Mouse (Mus musculus): ENCODE measurements around the gene Ttc30a2. TPM values are rescaled to one million over a fixed set of nuclear protein-coding genes. Genes with fewer than 3 reads are reported as not detected.
A peak's percentile ranks its signal among the peaks of the same experiment; 100 is the strongest.
"Not testable (repeated sequence)": the region's sequence is repeated elsewhere in the genome, so short reads cannot be mapped to it uniquely, and the experiment has no call there.

Gene Ttc30a2
- total RNA-seq (2022), result under 1 TPM; 0.20 to 0.59 (median 0.28) TPM

DNA sequence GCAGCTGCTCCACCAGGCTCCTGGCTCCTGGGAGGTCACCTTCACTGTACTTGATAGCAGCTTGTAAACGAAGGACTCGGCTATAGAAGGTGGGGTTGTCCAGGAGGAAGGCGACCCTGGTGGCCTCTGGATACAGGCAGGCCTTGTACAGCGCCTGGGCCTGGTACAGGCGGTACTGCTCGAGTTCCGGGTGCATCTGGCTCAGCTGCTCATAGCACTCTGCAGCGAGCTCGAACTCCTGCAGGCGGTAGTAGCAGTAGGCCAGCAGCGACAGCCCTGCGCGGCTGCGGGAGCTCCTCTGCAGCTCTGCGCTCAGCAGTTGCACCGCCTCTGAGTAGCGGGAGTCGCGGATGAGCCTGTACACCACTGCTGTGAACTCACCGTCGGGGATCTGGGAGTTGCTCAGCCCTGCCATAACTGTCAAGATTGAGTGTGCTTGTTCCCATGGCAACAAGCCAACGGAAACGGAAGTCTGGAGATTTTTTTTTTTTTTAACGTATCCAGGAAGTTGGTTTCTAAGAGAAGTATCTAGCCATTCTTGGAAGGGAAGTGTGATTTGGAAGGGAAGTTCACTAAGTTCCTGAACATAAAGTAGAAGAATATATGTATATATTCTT is at the start of gene Ttc30a2:
Gene Ttc30a2 (minus strand): TSS at position 419 of the 617 bp plus-strand sequence.
- not testable (repeated sequence) for DNase-seq

DNA sequence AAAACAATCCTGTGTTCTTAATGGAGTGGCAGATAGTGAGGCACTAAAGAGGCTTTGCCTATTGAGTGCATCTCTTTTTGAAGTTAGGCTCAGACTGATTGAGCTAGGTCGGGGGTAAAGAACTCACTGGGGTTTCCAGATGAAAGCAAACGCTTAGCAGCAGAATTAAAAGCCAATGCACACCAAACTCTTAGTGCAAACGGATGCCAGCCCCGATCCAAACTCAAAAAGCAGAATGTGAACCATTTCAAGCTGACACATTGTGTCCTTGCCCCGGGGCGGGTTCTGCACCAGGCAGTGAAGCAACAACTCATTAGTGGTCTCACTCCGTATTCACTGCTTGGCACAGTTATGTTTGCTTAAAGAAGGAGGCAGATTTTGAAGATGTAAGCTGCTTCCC is 38.9 kb upstream of the Ttc30a2 start:
- no peak for DNase-seq

DNA sequence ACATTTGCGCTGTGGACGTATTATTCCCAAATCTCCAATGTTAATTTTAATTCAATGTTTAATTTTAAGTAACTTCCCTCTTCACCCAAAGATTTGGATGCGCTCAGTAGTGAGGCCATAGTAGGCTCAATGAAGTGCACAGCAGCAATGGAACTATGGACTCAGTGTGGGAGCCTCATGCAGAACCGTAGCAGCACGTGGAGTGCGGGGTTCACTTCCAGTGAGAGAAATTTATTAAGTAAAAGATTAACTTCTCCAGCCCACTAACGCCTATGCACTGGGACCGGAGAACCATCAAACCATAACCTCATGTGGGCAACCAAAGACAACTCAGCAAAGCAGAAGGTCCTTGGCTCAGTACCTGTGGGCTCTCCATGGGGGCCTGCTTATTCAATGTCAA is 38.2 kb upstream of the Ttc30a2 start:
- DNase-seq, result no peak

DNA sequence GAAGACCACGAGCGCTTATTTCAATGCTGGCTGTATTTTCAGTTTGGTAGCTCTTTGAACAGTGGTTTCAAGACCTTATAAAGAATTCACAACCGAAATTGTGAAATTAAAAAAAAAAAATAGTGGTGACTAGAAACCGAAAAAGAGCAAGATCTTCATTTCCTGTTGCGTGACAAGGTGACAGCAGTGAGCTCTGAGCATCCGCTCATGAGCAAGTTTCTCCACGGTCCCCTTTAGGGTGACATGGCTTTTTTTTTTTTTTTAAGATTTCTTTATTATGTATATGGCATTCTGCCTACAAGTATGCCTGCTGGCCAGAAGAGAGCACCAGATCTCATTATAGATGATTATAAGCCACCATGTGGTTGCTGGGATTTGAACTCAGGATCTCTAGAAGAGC is 37.5 kb upstream of the Ttc30a2 start:
- DNase-seq, result no peak

DNA sequence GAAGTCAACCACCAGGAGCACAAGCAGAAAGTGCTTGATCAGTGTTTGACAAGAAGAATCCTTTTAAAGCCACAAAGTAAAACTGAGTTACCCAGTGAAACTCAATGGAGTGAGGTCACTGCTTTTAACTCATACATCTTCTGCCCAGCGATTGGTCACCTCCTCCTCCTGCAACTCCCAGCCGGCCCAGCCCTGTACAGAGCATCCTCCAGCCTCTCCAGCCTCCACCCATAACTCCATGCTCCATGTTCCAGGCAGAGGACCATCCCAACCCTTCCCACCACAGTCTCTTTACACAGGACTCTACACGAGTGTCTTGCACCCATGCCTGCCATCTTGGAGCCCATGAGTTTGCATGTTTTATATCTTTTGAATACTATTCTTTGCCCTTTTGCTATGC is 36.7 kb upstream of the Ttc30a2 start:
- DNase-seq, result no peak

DNA sequence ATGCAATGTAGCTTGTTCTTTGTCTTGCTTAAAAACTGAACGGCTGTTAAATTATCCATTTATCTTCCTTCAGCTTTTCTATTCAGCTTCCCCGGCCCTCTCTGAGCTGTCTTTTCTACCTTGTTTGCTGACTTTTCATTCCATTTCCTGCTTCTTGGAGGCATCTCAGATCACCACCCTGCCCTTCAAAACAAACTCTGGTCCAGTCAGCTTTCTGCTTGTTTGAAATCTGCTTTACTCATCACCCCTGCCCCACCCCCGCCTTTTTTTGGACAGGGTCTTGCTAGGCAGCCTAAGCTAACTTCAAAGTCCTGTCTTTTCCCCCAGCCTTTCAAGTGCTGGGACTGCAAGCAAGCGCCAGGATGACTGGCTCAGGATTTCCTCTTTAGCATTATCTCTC is 28.2 kb upstream of the Ttc30a2 start:
- DNase-seq, result no peak

DNA sequence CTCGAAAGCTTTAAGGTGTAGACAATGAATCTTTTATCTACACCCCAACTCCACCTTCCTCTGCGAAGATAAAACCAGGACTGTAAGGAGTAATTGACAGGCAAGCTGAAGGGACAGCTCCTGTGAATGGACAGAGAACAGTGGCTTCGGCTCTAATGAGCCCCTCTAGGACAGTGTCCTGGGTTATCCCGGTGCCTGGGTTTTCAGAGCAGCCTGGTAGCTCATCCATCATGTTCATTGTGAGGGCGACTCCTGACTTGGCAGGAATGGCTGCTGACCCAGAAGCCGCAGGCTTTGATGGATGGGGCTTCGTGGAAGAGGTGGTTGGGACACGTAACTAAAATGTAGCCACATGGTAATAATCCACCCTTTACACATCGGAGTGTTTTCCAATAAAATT is 24.9 kb upstream of the Ttc30a2 start:
- DNase-seq, result no peak

DNA sequence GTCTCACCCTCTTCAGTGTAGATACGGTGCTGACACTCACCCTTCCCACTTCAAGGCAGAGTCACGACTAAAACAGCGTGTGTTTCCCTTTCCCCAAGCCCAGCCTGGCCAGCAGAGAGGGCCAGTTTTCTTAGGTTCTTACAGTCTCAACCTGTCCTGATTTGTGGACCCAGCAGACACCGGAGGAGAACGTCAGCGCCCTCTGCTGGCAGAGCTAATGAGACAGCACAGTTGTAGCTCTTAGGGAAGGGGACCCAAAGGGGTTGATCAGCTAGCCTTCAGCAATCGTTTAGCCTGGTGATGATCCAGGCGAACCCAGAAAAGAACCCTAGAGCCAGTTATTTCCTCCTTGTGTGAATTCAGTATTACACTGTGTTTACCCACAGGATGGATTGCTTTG is 23.4 kb upstream of the Ttc30a2 start:
- peak; percentile 33 for DNase-seq

DNA sequence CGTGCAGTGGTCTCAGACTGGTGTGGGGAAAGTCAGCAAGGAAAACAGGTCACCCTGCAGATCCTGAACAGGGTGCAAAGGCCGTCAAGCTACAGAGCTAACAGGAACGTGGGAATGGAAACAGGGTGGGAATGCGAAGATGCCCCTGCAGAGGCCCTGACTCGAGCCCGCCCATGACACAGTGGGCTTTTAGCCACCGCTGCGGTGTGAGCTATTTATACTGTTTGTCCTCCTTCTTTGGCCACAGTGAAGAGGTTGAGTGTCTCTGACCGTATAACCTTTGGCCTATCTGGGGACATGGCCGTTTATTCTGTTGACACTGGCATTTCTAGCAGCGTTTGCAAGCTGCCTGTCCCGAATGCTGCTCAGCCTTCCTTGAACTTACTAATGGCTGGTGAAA is 21.7 kb upstream of the Ttc30a2 start:
- DNase-seq, result no peak

DNA sequence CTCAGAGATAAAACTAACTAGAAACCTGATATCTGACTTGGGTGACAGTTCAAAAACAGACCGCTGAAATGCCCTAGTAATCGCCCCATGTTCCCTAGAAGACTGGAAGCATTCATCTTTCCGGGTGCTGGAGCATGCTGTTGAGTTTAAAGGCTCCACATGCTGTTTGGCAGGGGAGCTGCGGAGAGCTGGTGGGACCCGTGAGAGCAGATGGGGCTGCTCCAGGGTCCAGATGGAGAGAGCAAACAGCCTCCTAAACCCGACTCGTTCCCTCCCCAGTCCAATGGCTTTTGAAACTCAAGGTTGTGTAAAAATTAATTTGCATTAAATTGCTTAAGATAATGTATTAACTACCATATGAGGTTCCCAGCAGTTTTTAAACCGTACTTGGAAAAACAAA is 20.7 kb upstream of the Ttc30a2 start:
- DNase-seq, result no peak

DNA sequence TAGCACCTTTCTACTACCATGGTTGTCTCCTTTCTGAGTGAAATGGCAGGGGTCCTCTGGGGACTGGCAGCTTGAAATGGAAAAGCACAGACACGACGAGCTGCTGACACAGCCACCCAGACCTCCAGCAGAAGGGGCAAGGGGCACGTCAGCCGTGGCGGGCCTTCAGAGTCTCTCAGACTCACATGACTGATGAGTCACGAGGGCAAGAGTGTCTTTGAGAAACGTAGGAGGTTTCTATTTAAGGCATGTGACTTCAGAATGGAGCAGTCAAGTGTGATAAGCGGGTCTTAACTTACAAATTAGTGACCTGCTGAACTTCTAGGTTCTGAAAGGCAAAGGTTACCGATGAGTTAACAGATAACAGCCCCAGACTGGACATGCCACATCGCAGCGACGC is 19.8 kb upstream of the Ttc30a2 start:
- DNase-seq, result no peak

DNA sequence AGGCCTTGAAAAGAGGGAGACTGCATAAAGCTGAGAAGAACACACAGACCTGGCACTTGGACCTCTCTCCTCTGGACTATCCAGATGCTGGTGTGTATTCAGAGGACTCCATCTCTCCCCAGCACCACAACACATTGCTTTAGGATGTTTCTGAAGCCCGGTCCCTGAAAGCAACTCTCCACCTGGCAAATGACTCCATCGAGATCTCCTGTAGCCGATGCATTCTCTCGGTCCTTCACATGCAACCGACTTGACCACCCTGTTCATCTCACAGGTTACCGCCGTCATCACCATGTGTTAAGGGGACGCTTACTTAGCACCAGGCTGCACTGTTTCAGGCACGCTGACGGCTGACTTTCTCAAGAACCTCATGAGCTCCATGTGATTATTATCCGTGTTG is 16.9 kb upstream of the Ttc30a2 start:
- DNase-seq, result no peak

DNA sequence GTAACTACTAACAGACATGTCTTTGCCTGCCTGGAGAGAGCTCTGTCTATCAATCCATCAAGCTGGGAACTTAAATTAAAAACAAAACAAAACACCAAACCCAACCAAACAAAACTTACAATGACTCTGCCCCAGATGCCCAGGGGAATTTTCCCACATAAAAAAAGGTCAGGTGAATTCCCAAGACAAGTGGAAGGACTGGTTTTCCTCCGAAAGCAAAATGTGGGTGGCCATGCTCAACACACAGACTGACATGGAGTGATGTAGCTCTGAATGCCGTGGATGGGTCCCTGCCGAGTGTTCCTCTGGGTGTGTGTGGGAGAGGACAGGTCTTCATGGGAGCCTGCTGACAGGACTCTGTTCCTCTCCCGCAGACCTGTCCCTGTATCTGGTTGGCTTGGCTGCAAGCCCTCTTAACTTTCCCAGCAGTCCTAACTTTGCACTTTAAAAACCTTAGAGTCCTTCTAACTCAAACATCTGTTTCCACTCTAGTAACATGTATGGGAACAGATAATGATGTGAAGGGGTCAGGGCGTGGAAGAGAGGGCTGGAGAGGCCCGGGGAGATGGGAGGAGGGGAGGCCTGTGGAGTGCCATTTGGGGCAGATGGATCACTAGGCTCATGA is 13.7 kb upstream of the Ttc30a2 start:
- no peak for DNase-seq

DNA sequence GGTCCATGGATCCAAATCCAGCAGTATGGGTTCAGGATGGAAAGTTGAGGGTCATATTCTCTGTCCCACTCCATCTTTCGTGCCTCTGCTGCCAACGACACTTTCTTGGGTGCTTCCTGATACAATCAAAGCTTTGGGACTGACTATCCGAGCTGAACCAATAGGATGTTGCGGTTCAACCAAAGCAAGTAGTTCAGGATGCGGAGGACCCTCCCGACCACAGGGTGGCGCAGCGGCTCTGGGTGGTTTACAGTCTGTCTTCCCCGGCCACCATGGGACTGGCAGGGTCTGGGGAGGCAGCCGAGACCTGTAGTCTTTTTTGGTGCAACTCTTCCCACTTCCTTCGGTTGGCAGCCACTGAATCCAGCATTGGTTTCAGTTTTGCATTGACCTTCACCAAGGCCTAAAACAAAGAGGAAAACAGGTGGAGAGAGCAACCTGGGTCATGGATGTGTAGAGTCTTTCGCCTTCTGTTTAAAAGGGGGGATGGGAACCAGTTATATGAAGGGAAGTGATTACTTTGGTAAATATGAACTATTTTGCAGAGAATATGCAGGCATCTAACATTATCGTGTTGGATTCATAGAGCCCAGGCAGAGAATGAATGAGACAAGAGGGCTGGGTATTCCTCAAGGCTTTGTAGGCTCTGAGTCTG is 13.0 kb upstream of the Ttc30a2 start:
- DNase-seq, result peak; percentile 45

DNA sequence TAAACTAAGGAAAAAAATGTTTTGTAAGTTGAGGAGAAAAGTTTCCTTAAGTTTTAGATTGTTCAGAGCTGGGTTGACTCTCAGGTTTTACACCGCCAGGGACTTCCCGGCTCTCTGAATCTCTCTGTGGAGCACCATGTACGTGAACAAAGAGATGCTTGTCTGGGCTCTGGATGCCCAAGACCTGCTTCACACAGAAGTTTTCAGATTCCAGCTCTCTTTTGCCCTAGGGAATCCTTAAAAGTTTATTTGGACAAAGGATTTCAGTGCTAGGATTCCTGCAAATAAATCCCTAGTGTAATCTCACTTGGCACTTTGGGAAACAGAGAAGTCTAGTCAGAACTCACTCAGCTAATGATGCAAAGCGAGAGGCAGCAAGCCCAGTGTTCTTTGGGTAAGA is 11.7 kb upstream of the Ttc30a2 start:
- no peak for DNase-seq

DNA sequence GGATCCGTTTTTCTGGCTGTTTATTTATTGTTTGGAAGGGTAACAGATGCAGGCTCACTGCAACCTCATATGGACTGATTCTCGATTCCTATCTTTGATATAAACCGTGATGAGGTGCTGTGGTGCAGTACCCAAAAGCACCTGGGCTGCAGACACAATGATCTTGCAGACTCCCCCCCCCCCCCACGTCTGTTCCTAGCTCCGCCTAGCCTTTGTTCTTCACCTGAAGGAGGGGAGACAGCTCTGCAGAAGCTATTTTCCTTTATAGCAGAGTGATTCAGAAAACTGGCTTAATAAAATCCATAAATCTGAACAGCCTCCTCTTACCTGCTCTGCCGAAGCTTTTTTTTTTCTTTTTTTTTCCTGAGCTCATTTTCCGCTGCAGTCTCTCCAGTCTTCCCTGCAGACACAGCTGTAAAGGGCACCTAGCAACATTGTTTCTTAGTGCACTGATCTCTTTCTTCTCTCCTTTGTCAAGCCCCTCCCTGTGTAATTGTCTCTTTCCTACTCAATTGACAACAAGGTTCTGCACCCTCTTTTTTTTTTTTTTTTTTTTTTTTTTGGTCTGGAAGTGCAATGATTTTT is 10.9 kb upstream of the Ttc30a2 start:
- DNase-seq, result no peak

DNA sequence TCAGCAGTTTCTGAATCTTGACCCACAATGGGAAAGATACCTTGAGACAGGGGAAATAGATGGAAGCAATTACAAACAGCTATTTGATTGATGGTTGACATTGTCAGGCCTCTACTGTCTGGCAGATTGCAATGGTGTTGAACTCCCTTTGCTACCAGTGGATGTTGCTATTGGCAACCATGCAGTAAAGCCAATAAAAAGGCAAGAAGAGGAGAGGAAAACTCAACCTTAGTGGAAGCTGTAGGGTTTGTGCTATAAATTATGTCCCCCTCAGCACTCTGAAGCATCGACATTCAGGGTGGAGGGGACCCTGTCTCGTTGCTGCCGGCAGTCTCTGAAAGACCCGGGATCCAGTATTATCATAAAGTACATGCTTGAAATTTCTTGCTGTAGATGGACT is 10.4 kb upstream of the Ttc30a2 start:
- DNase-seq, result no peak

DNA sequence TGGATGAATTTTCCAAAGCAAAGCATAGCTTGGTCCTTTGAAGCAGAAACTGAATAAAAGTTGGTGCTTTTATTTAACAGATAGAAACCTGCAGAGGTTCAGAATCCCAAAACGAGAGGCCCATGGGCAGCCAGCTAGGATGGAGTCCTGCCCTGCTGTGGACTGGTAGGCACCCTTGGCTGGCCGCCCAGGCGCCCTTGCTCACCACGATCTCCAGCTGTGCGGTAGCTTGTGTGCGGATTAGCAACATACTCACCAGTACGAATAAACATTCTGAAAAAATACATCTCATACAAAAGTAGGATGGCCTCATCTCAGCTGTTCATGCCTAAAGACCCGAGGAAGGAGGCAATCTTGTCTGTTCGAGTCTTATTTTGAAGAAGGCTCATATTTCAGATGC is 9.8 kb upstream of the Ttc30a2 start:
- DNase-seq, result no peak

DNA sequence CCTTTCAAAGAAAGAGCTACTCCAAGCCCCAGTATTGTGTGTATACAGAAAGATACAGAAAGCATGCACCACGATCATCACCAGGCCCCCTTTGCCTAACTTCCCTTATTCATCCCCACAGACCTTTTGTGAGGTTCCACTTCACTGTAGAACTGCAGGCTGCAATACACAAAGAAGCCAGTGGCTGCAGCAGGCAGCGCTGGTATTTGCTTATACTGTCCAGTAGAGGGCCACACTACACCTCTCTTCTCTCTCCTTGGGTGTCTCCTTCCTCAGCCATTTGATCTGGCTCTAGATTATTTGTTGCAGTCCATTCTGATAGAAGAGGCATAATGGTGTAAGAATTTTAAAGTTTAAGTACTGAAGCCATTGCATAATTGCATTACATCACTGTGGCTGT is 7.2 kb upstream of the Ttc30a2 start:
- DNase-seq, result peak; percentile 31

DNA sequence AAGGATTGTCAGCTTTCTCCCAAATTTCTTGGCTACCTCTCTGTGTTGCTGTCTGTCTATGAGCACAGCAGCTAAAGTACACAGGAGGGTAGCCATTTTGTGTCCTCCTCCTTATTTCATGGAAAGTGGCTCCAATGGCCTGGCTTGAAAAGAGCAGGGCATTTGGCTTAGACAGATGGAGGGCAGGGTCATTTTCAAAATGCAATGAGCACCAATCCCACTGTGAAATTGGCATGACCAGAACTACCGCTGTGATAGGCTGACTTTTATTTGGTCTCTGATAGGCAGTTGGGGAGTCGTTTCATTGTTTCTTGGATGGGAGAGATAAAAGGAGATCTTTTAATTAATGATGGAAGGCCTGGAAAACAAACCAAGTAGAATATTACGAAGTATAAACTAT is 5.9 kb upstream of the Ttc30a2 start:
- no peak for DNase-seq

DNA sequence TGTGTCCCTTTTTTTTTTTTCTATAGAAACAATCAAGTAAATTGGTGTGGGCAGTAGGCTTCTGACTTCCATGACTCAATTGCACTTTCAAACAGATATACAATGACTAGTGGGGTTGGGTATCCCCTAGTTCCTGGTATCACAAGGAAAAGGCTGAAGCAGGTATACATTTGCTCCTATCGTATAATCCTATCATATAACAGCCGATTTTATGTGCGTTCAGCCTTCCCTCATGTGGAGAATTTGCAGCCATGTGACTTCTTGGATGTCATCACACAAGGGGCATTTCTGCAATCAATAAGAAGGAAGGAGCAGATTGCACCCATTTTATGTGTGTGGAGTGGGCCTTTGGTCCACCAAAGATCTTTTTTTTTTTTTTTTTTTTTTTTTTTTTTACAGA is 5.1 kb upstream of the Ttc30a2 start:
- DNase-seq, result no peak

DNA sequence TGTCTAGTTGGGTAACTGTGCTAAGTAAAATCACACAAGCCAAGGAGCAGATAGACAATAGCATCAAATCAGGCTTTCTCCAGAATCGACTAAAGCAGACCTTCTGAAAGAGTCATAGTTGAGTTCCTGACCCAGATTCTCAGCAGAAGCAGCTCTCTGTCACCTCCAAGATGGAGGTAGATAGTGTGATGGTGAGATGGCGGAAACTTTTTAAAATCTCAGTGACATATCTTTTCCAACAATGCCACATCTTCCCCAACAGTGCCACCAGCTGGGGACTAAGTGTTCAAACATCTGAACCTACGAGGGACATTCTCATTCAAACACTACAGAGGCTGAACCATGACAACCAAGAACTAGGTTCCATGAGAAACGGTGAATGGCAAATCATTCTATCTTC is 4.7 kb upstream of the Ttc30a2 start:
- DNase-seq, result no peak

DNA sequence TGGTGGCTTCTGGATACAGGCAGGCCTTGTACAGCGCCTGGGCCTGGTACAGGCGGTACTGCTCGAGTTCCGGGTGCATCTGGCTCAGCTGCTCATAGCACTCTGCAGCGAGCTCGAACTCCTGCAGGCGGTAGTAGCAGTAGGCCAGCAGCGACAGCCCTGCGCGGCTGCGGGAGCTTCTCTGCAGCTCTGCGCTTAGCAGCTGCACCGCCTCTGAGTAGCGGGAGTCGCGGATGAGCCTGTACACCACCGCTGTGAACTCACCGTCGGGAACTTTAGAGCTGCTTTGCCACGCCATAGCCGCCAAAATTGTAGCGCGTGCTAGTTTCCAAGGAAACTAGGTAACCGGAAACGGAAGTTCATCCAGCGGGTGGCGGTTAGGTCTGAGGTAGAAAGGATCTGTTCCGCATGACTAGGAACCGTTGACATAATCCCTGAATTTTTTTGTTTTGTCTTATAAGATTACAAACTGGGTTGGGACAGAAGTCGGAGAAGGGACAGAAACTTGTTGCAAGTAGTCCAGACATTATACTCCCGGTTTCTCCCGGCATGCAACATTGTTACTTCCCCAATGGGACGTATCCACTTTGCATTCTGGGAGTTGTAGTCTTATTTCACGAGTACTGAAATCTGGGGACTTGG is 3.6 kb upstream of the Ttc30a2 start, which contains the start of gene Ttc30a1:
Gene Ttc30a1 (minus strand): TSS at position 528 of the 642 bp plus-strand sequence.
- DNase-seq, result peak; percentile 70

Data from adrenal gland, adult 8-10 months (tissue).